Mouse (Mus musculus) cerebellum, postnatal 36 days (tissue): Measurements from ENCODE around the gene 9230102O04Rik.

Experiments
- DNase-seq, 2 experiments: peaks; one replicate each; pipeline ENCODE4 v3.0.0; 2021 to 2022; ENCODE audit warnings: mixed read lengths in 2 of 2

The 9230102O04Rik gene

DNA sequence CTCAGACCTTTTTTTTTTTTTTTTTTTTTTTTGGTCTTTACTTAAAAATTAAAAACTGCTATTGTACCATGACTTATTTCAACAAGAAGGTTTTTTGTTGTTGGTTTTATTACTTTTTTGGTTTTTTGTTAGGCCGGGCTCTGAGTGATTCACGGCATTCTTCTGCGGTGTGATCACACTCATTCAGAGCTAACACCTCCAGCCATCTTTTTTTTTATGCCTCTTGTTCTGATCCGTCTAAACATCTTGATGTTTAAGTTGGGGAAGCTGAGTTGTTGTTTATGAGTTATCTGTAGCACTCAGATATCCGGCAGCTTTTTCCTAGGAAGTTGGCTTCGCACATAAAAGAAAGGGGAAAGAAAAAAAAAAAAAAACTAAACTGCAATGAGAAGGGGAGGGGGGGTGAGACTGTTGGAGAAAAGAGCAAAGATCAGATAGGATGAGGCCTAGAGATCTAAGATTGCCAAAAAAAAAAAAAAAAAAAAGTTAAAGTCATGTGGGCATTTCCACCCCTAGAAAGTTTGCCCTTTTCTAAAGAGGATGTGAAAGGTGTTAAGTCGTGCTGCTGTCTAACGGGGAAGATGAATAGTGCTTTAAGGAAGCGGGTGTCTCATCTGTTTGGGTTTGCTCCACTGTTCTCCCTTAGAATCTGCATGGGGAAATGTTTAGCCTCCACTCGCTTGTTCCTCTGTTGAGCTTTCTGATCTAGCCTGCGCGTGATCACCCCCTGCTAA, 22.1 kb downstream of the 9230102O04Rik start:
- DNase-seq, result no peak

DNA sequence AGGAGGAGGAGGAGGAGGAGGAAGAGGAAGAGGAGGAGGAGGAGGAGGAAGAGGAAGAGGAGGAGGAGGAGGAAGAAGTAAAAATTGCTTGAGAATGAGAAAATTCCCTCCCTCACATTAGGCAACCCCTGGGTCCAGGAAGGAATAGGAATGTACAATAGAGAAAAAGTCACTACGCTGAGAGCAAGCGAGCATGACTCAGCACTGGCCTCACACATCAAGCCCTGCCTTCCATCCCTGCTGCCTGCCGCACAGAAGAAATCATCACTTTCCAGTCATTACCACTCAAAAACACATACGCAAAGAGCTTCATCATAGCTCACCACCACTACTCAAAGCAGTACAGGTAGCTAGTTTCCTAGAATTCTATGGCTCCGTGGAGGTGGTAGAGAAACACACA, 28.6 kb downstream of the 9230102O04Rik start:
- no peak for DNase-seq

DNA sequence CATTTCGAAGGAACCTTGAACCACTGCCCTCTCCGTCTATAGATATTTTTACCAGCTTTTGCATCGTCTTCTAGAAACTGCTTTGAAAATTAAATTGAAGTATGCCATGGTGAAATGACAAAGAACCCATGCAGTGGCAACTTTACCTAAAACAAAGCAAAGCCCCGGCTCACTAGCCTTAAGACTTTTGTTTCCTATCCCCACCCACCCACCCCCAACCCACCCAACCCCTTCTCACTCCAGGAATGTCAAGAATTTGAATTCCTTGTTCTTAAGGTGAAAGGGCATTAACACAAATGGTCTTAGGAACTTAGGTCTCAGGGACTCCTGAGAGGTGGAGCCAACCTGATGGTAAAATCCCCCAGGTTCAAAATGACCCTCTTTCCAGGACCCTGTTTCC, 33.5 kb downstream of the 9230102O04Rik start:
- DNase-seq, result no peak

DNA sequence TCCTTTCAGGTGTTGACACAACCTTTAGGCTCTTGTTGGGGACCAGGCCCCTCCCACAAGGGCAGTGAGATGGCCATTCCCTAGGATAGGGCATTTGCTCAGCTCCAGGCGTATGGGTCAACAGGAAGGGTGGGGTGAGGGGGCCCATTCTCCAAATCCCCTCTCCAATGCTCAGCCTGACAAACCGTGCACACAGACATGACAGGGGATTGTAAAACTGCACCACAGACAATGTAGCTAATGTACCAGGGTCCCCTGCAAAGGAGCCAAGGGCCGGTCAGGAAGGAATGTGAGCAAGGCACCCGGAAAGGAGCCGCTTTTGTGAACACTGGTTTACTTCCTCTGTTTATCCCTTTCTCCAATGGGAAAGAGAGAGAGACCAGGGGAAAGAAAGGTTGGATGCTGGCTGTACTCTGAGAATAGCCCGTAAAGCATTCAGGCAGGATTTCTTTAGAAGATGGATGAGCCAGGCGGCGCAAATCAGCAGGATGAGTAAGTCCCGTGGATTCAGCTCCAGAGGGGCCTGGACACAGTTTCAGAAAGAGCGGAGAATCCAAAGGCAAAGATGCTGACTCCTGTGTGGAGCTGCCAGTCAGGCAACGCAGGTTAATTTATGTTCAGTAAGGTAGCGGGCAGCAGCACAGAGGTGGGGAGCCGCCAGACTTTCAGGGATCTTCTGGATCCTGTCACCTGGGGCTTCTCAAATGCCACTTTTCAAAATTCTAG, 36.3 kb downstream of the 9230102O04Rik start:
- DNase-seq, result no peak

DNA sequence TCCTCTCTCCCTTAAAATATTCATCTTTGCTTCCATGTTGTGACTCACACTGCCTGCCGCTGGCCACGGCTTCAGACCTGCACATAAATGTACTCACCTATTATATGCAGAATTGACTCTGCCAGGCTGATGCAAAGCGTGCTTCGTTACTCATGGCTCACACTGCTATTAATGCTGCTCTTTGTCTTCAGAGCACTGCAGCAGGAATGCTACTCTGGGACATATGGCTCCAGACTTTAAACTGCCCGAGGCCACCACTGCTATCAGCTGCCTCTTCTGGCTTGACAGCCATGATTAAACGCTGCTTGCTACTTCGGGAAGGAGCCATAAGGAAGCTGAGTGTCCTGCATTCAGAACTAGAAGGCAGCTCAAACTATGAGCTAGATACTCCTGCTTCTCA, 54.1 kb downstream of the 9230102O04Rik start:
- DNase-seq, result no peak

DNA sequence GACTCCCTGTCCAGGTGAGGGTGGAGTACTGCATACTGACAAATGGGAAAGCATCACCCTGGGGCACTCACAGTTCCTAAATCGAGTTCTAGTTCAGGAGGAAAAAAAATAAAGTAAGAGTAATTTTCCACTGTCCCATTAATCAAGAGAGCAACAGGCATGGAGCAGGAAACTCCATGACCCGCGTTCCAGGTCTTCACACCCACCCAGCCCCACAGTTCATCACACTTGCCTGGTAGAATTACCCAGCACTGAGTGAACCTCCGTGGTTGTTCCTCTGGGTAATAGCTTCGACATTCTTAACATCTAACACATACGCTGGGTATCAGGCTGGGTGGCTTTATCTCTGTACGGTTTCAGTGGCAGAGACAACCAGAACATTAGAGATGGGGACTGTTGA, 55.6 kb downstream of the 9230102O04Rik start:
- no peak for DNase-seq
